Mouse (Mus musculus) midbrain, embryonic 11.5 days (tissue): ENCODE data around the gene Ube2j2. TPM values are rescaled to one million over a fixed set of nuclear protein-coding genes. Genes with fewer than 3 reads are reported as not detected.

Source experiments
- ATAC-seq: fragments of 200-750 bp; cut with Nextera tagmentation; 2 replicates; pipeline ENCODE4 v1.8.0; 2017; ENCODE audit warnings: moderate TSS enrichment, moderate library complexity; ENCODE audit not compliant: low FRiP score
- DNase-seq: peaks from one replicate; pipeline ENCODE4 v3.0.0; 2015; ENCODE audit warnings: low spot score; ENCODE audit errors: missing footprints
- H3K27ac ChIP-seq: fragments of 300-500 bp; sonication (generic); 2 replicates; pipeline ENCODE4 v1.5.1; 2014; ENCODE audit warnings: low read depth, low read length
- H3K27me3 ChIP-seq: fragments of 300-500 bp; sonication (generic); 2 replicates; pipeline ENCODE4 v1.6.1; 2014; ENCODE audit warnings: mild to moderate bottlenecking, low read length, moderate library complexity, mixed read lengths; ENCODE audit not compliant: control insufficient read depth, insufficient read depth
- H3K36me3 ChIP-seq: fragments of 300-500 bp; sonication (generic); 2 replicates; pipeline ENCODE4 v1.6.1; 2014; ENCODE audit warnings: mild to moderate bottlenecking, low read length, moderate library complexity, mixed read lengths; ENCODE audit not compliant: control insufficient read depth, insufficient read depth
- H3K4me1 ChIP-seq: fragments of 300-500 bp; sonication (generic); 2 replicates; pipeline ENCODE4 v1.6.1; 2014; ENCODE audit warnings: low read length; ENCODE audit not compliant: control insufficient read depth, insufficient read depth
- H3K4me2 ChIP-seq: fragments of 300-500 bp; sonication (generic); 2 replicates; pipeline ENCODE4 v1.6.1; 2014; ENCODE audit warnings: mild to moderate bottlenecking, moderate library complexity
- H3K4me3 ChIP-seq: fragments of 300-500 bp; sonication (generic); 2 replicates; pipeline ENCODE4 v1.5.1; 2014; ENCODE audit warnings: low read depth, low read length
- H3K9ac ChIP-seq: fragments of 300-500 bp; sonication (generic); 2 replicates; pipeline ENCODE4 v1.6.1; 2014; ENCODE audit warnings: low read length
- H3K9me3 ChIP-seq: fragments of 300-500 bp; sonication (generic); 2 replicates; pipeline ENCODE4 v1.6.1; 2016; ENCODE audit warnings: low read length; ENCODE audit not compliant: control insufficient read depth
- WGBS: fragments of 180-500 bp; shearing (Covaris S2); extraction: QIAGEN DNeasy Blood & Tissue Kit; methylation state at CpG from one replicate; pipeline ENCODE4 v1.1.7; 2014; 5-methylcytosine and 5-hydroxymethylcytosine counted together
- polyA plus RNA-seq: library from polyadenylated mRNA; unstranded; fragments of >200 nt; fragmentation: Nextera tagmentation; extraction: Ambion mirVana; gene quantifications from 2 replicates; pipeline ENCODE4 v1.2.1, GENCODE M21; 2014

Ube2j2 gene
- polyA plus RNA-seq: 148 and 158 TPM in 2 replicates

DNA sequence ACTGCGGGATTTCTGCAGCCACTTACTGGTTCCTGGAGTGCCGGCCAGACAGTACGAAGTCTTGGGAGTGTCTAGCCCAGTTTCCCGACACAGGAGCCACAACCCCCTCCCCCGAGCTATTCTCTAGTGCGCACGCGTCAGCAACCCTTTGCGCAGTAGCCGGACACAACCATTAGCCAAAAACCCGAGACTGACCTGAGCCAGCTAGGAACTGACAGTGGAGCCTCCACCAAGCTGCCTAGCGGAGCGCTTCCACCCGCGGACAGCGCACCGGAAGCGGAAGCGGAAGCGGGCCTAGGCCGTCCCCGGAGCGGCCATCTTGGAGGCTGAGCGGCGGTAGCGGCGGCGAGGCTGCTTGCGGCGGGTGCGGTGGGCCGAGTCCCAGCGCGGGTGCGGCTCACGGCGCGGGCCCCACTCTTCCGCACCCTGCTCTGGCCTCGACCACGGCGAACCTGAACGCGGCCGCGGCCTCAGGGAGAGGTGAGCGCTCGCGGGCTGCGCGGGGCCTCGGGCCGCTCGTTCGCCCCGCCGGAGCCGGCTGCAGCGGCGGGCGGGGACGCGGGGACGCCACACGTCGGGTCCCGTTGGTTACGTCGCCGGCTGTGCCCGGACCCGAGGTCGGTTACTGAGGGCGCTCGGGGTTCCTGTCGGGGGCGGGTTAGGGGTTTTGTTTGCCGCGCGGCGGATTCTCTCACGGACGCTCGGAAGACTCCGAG, at the start of gene Ube2j2:
TSS of gene Ube2j2 (plus strand) at position 298 of the 716 bp plus-strand sequence.
- H3K27ac ChIP-seq: peak within 1 kb of the TSS; percentile 68
- under 1% methylated on average over 84 of the region's 85 CpGs for WGBS
- DNase-seq (peak; percentile 100), ATAC-seq (peak; percentile 98)
- peak within 1 kb of the TSS; percentile 99 for H3K4me3 ChIP-seq
- H3K27me3 ChIP-seq: no peaks in the 10 kb centered on the region
- peaks cover 16% of the 10 kb centered on the region for H3K4me1 ChIP-seq
- H3K36me3 ChIP-seq: no peaks in the 10 kb centered on the region
- H3K4me2 ChIP-seq: peak within 1 kb of the TSS; percentile 83
- H3K9me3 ChIP-seq: no peaks in the 10 kb centered on the region
- peak within 1 kb of the TSS; percentile 88 for H3K9ac ChIP-seq

DNA sequence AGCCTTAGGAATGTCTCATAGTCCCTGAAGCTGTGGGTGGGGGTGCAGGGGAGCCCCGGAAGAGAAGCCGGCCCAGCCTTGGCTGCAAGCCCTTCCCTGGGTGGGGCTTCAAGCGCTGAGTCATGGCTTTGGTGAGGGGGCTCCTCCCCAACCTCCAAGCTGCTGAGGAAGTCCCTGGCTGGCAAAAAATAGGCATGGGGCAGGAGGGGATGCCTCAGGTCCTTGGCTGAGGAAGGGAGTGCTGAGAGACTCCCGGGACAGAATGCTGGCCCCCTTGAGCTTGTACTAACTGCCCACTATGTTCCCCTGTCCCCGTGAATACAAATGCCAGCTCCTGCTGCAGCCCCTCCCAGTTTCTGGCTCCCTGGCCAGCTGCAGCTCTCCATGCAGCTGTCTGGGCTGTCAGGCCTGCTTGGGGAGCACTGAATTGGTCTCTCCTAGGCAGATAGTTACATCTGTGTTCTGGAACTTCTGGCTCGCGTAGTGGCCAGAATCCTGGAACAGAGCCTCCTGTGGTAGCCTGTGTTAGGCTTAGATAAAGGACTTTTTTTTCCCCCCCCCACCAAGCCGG, 49.2 kb upstream of the Ube2j2 start:
- H3K36me3 ChIP-seq: peaks cover 7% of the 10 kb centered on the region; the same call in 1 of the 2 replicates
- H3K4me1 ChIP-seq: peaks cover 26% of the 10 kb centered on the region
- H3K9ac ChIP-seq: peak overlapping the region; percentile 33
- DNase-seq (no peak), ATAC-seq (no peak)
- no peaks in the 10 kb centered on the region for H3K9me3 ChIP-seq
- H3K4me2 ChIP-seq: peak overlapping the region; percentile 15
- H3K27me3 ChIP-seq: no peaks in the 10 kb centered on the region
- H3K4me3 ChIP-seq: no peak overlapping the region
- 42% methylated on average over 8 of the region's 8 CpGs for WGBS
- no peak overlapping the region for H3K27ac ChIP-seq

DNA sequence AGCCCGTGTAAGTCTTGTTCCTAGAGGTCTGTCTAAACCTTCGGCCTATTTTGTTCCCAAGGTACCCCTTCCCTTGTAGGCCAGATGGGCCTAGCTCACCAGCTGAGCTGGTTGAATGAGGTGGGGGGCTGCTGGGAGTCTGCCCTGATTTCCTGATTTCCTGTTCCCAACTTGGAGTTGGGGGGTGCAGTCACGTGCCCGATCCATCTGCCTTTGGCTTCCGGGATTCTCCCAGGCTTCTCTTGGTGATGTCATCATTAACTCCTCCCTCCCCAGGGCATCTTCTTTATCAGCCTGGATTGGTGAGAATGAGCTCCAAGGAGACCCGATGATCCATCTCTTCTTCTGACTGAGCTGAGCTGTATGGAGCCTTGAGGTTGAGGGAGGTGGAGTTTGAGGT, 48.4 kb upstream of the Ube2j2 start:
- 0 out of 2 replicates have a peak overlapping the region, but pooled peaks have one; percentile 33 for H3K9ac ChIP-seq
- ATAC-seq (no peak), DNase-seq (no peak)
- H3K4me2 ChIP-seq: no peak overlapping the region
- no peak overlapping the region for H3K27ac ChIP-seq
- peaks cover 12% of the 10 kb centered on the region; the same call in 1 of the 2 replicates for H3K36me3 ChIP-seq
- H3K27me3 ChIP-seq: no peaks in the 10 kb centered on the region
- 44% methylated on average over 6 of the region's 6 CpGs for WGBS
- H3K4me3 ChIP-seq: no peak overlapping the region
- H3K4me1 ChIP-seq: peaks cover 25% of the 10 kb centered on the region
- no peaks in the 10 kb centered on the region for H3K9me3 ChIP-seq

DNA sequence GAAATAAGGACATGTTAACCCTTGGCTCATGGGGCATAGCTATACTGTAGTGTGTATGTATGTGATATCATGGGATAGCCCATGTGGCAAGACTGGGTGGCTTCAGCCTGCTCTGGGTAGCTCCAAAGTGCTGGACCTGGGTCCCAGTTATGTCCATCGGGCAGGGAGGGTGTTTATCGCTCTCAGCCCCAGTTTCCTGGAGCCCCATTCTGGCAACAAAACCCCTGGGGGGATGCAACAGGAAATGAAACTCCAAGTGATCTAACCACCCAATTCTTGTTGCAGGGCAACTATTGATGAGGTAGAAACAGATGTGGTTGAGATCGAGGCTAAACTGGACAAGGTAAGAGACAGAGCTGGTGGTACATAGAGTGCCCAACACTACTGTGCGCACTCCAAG, 47.8 kb upstream of the Ube2j2 start:
- H3K27ac ChIP-seq: no peak overlapping the region
- H3K9me3 ChIP-seq: no peaks in the 10 kb centered on the region
- peaks cover 19% of the 10 kb centered on the region for H3K4me1 ChIP-seq
- no peak overlapping the region for H3K4me3 ChIP-seq
- H3K4me2 ChIP-seq: no peak overlapping the region
- DNase-seq: no peak
- 96% methylated on average over 4 of the region's 4 CpGs for WGBS
- no peaks in the 10 kb centered on the region for H3K27me3 ChIP-seq
- ATAC-seq: no peak
- peaks cover 12% of the 10 kb centered on the region; the same call in 1 of the 2 replicates for H3K36me3 ChIP-seq
- no peak overlapping the region for H3K9ac ChIP-seq

DNA sequence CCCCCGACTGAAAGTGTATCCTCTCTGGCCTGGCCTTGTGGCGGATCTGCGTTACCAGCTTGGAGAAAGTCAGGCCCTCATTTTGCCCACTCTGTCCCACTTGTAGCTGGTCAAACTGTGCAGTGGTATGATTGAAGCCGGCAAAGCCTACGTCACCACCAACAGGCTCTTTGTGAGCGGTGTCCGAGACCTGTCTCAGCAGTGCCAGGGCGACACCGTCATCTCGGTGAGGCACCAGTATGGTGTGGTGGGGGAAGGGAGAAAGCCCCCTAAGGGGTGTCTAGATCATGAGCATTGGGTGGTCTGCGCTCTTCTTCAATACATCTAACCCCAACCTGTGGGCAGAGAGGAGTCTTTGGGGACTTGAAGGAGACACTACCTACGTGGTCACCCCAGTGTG, 47.2 kb upstream of the Ube2j2 start:
- no peak for DNase-seq
- peaks cover 16% of the 10 kb centered on the region for H3K4me1 ChIP-seq
- H3K9me3 ChIP-seq: no peaks in the 10 kb centered on the region
- WGBS: 96% methylated on average over 12 of the region's 12 CpGs
- peaks cover 14% of the 10 kb centered on the region; the same call in 1 of the 2 replicates for H3K36me3 ChIP-seq
- no peak overlapping the region for H3K9ac ChIP-seq
- ATAC-seq: no peak
- no peaks in the 10 kb centered on the region for H3K27me3 ChIP-seq
- no peak overlapping the region for H3K4me2 ChIP-seq
- H3K27ac ChIP-seq: no peak overlapping the region
- no peak overlapping the region for H3K4me3 ChIP-seq

DNA sequence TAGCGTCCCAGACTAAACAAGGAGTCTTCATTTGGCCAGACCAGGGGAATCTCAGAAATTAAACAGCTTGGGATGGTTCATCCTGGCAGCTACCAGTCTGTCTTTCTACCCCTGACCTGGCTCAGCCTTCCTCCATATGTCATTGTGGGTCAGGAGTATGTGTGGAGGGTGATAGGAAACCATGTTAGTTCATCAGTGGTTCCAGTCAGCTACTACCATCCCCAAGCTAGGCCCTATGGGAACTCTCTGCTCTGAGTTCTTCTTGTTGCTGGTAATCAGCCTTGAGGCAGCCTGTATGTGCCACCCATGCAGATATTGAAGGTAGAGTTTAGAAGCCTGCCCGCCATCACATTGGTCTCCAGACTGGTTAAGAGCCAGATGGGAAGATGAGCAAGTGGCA, 45.3 kb upstream of the Ube2j2 start:
- H3K4me1 ChIP-seq: peaks cover 16% of the 10 kb centered on the region
- ATAC-seq (no peak), DNase-seq (peak; percentile 64)
- no peak overlapping the region for H3K27ac ChIP-seq
- no peak overlapping the region for H3K4me3 ChIP-seq
- no peaks in the 10 kb centered on the region for H3K27me3 ChIP-seq
- H3K4me2 ChIP-seq: no peak overlapping the region
- H3K9ac ChIP-seq: no peak overlapping the region
- WGBS: 89% methylated on average over 2 of the region's 2 CpGs
- H3K9me3 ChIP-seq: no peaks in the 10 kb centered on the region
- H3K36me3 ChIP-seq: peaks cover 29% of the 10 kb centered on the region

DNA sequence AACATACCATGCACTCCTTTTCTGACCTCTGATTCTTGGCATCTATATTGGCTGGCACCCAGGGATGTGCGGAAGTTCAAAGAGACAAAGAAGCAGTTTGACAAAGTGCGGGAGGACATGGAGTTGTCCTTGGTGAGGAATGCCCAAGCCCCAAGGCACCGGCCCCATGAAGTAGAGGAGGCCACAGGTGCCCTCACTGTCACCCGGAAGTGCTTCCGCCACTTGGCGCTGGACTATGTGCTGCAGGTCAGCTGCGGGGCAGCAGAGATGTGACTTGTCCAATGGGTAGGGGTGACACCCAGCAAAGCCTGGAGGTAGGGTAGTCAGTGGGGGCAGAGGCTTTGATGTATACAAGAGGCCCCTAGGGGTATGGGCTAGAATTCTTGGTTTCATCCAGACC, 44.3 kb upstream of the Ube2j2 start:
- H3K27me3 ChIP-seq: no peaks in the 10 kb centered on the region
- no peak for DNase-seq
- no peak overlapping the region for H3K4me2 ChIP-seq
- no peaks in the 10 kb centered on the region for H3K9me3 ChIP-seq
- no peak overlapping the region for H3K4me3 ChIP-seq
- no peak overlapping the region for H3K27ac ChIP-seq
- H3K4me1 ChIP-seq: peaks cover 7% of the 10 kb centered on the region
- no peak for ATAC-seq
- H3K9ac ChIP-seq: no peak overlapping the region
- 97% methylated on average over 7 of the region's 7 CpGs for WGBS
- H3K36me3 ChIP-seq: peaks cover 35% of the 10 kb centered on the region

DNA sequence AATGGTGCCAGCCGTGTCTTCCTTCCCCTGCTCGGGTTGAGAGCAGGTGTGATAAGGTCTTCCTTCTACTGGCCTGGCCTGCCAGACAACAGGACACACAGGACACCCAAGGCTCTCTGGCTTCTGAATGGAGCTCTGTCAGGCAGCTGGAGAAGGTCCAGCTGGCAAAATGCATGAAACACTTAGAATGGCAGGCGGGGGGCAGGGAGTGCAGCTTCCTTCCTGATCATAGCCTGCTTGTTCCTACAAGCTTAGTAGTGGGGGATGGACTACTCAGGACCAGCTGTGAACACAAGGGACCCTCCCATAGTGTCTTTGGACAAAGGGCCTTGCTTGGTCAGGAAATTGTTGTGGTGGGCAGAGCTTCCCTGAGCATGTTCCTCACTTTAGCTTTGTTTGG, 42.4 kb upstream of the Ube2j2 start:
- Histone ChIP-seq H3K9ac (no peak overlapping the region), H3K27me3 (no peaks in the 10 kb centered on the region), H3K4me2 (no peak overlapping the region), H3K4me1 (no peaks in the 10 kb centered on the region), H3K9me3 (no peaks in the 10 kb centered on the region), H3K36me3 (peaks cover 39% of the 10 kb centered on the region), H3K4me3 (no peak overlapping the region), H3K27ac (no peak overlapping the region)
- no peak for ATAC-seq
- no peak for DNase-seq
- WGBS: 93% methylated on average over 3 of the region's 3 CpGs

DNA sequence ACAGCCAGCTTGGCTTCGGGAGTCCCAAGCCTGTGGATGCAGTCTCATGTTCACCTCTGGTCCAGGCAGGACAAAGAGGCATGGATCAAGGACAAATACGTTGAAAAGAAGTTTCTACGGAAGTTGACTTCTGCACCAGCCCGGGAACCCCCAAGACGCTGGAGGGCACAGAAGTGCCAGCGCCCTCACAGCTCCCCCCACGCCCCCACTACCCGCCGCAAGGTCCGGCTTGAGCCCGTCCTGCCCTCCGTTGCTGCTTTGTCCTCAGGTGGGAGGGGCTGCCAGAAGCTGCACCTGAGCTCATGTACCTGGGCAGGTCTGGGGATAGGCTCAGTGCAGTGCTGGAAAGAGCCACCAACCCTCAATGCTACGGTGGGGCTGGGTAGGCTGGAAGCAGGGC, 40.4 kb upstream of the Ube2j2 start:
- Histone ChIP-seq H3K4me1 (no peaks in the 10 kb centered on the region), H3K4me3 (no peak overlapping the region), H3K36me3 (peaks cover 35% of the 10 kb centered on the region), H3K9me3 (no peaks in the 10 kb centered on the region), H3K4me2 (no peak overlapping the region), H3K27ac (no peak overlapping the region), H3K9ac (no peak overlapping the region), H3K27me3 (no peaks in the 10 kb centered on the region)
- DNase-seq: no peak
- WGBS: 94% methylated on average over 13 of the region's 13 CpGs
- ATAC-seq: no peak
